Mouse (Mus musculus) CH12.LX (cell line): Measurements from ENCODE around the gene Bak1. TPM values are rescaled to one million over a fixed set of nuclear protein-coding genes. Genes with fewer than 3 reads are reported as not detected.

ENCODE experiments used
- DNase-seq: peaks from one replicate; pipeline ENCODE4 v3.0.0-alpha.2; 2013; ENCODE audit errors: extremely low read depth
- H3K27ac ChIP-seq: 2 replicates; pipeline ENCODE4 v1.5.1; 2012; ENCODE audit warnings: low read depth, mild to moderate bottlenecking, control low read depth, moderate library complexity; ENCODE audit not compliant: insufficient read depth
- H3K27me3 ChIP-seq: replicated peaks from 2 replicates; pipeline ENCODE3; 2012; ENCODE audit warnings: inconsistent platforms
- H3K36me3 ChIP-seq, 2 experiments: replicated peaks in 1 of 2; 2 replicates each; pipeline versions ENCODE3 to v1.6.1; 2012; ENCODE audit warnings: inconsistent platforms in 1 of 2, low read length in 1 of 2, mild to moderate bottlenecking in 1 of 2, mixed read lengths in 1 of 2, moderate library complexity in 1 of 2; ENCODE audit not compliant: control insufficient read depth in 1 of 2, insufficient read depth in 1 of 2
- H3K4me1 ChIP-seq, 2 experiments: 2 replicates each; pipeline ENCODE4 v1.6.1; 2012; ENCODE audit warnings: inconsistent platforms in 1 of 2, moderate library complexity in 1 of 2; ENCODE audit not compliant: insufficient read depth in 2 of 2, control insufficient read depth in 1 of 2
- H3K4me2 ChIP-seq: 2 replicates; pipeline ENCODE4 v1.6.1; 2012; ENCODE audit warnings: low read depth, mild to moderate bottlenecking, control low read depth; ENCODE audit not compliant: poor library complexity, insufficient read depth, severe bottlenecking
- H3K4me3 ChIP-seq, 3 experiments: fragments of 150-350 bp in 1 of 3; sonication (generic) in 1 of 3; replicated peaks in 1 of 3; 2 replicates each; pipeline versions ENCODE3 to v1.5.1; 2011 to 2012; ENCODE audit warnings: low read depth in 2 of 3, low read length in 2 of 3, mild to moderate bottlenecking in 2 of 3, moderate library complexity in 2 of 3, control low read depth in 1 of 3, improper control_type of control experiment in 1 of 3, inconsistent platforms in 1 of 3, mixed read lengths in 1 of 3; ENCODE audit not compliant: poor library complexity in 1 of 3
- H3K79me2 ChIP-seq: replicated peaks from 2 replicates; pipeline ENCODE4 v1.6.1; 2012; ENCODE audit warnings: mild to moderate bottlenecking, moderate library complexity; ENCODE audit not compliant: control insufficient read depth, poor library complexity, insufficient read depth, severe bottlenecking; ENCODE audit errors: extremely low read depth
- H3K9ac ChIP-seq: 2 replicates; pipeline ENCODE4 v1.6.1; 2012; ENCODE audit warnings: low read depth, mild to moderate bottlenecking, control low read depth, moderate library complexity; ENCODE audit not compliant: insufficient read depth
- H3K9me3 ChIP-seq: replicated peaks from 2 replicates; pipeline ENCODE3; 2012; ENCODE audit warnings: low read length, inconsistent platforms, mixed read lengths
- BHLHE40 ChIP-seq: IDR thresholded peaks from 2 replicates; pipeline ENCODE4 v1.6.1; 2011; ENCODE audit warnings: mild to moderate bottlenecking, low read depth, low read length, improper control_type of control experiment
- CTCF ChIP-seq, 2 experiments: IDR thresholded peaks in 1 of 2; conservative IDR thresholded peaks in 1 of 2; 2 replicates each; pipeline ENCODE4 v1.5.1; 2011 to 2012; ENCODE audit warnings: low read depth in 2 of 2, low read length in 2 of 2, improper control_type of control experiment in 1 of 2, inconsistent platforms in 1 of 2, mild to moderate bottlenecking in 1 of 2, moderate library complexity in 1 of 2
- E2F4 ChIP-seq: IDR thresholded peaks from 2 replicates; pipeline ENCODE4 v1.6.1; 2011; ENCODE audit warnings: low read depth, low read length, improper control_type of control experiment; ENCODE audit not compliant: insufficient replicate concordance
- ELF1 ChIP-seq: IDR thresholded peaks from 2 replicates; pipeline ENCODE4 v1.6.1; 2014; ENCODE audit warnings: low read depth, mild to moderate bottlenecking, inconsistent platforms, low read length, improper control_type of control experiment
- ETS1 ChIP-seq: conservative IDR thresholded peaks from 2 replicates; pipeline ENCODE4 v1.6.1; 2012; ENCODE audit warnings: low read depth, mild to moderate bottlenecking, inconsistent platforms, low read length, improper control_type of control experiment, moderate library complexity
- GABPA ChIP-seq: IDR thresholded peaks from 2 replicates; pipeline ENCODE4 v1.6.1; 2012; ENCODE audit warnings: low read depth, low read length, improper control_type of control experiment, inconsistent platforms; ENCODE audit not compliant: insufficient replicate concordance
- JUN ChIP-seq: IDR thresholded peaks from 2 replicates; pipeline ENCODE4 v1.6.1; 2011; ENCODE audit warnings: low read depth, mild to moderate bottlenecking, low read length, improper control_type of control experiment, moderate library complexity; ENCODE audit not compliant: insufficient read depth
- JUND ChIP-seq: conservative IDR thresholded peaks from 2 replicates; pipeline ENCODE4 v1.6.1; 2011; ENCODE audit warnings: low read depth, low read length, improper control_type of control experiment
- KAT2A ChIP-seq: IDR thresholded peaks from 2 replicates; pipeline ENCODE4 v1.6.1; 2012; ENCODE audit warnings: low read length, improper control_type of control experiment, inconsistent platforms; ENCODE audit not compliant: insufficient replicate concordance
- MAFK ChIP-seq: IDR thresholded peaks from 2 replicates; pipeline ENCODE4 v1.6.1; 2011; ENCODE audit warnings: low read length, improper control_type of control experiment; ENCODE audit not compliant: insufficient replicate concordance
- MYC ChIP-seq: IDR thresholded peaks from 2 replicates; pipeline ENCODE4 v1.6.1; 2011; ENCODE audit warnings: low read depth, mild to moderate bottlenecking, improper control_type of control experiment, low read length
- PAX5 ChIP-seq: IDR thresholded peaks from 2 replicates; pipeline ENCODE4 v1.6.1; 2012; ENCODE audit warnings: low read length, inconsistent platforms, mixed read lengths
- POLR2A ChIP-seq: IDR thresholded peaks from 2 replicates; pipeline ENCODE4 v1.6.1; 2011; ENCODE audit warnings: low read depth, mild to moderate bottlenecking, improper control_type of control experiment, low read length
- POLR2AphosphoS2 ChIP-seq: IDR thresholded peaks from 2 replicates; pipeline ENCODE4 v1.6.1; 2011; ENCODE audit warnings: low read depth, low read length, improper control_type of control experiment
- RAD21 ChIP-seq: IDR thresholded peaks from 2 replicates; pipeline ENCODE4 v1.6.1; 2011; ENCODE audit warnings: low read depth, mild to moderate bottlenecking, low read length, improper control_type of control experiment, moderate library complexity
- ZC3H11A ChIP-seq: IDR thresholded peaks from 2 replicates; pipeline ENCODE4 v1.6.1; 2012; ENCODE audit warnings: low read depth, mild to moderate bottlenecking, inconsistent platforms, low read length, improper control_type of control experiment
- ZKSCAN1 ChIP-seq: IDR thresholded peaks from 2 replicates; pipeline ENCODE4 v1.6.1; 2012; ENCODE audit warnings: low read depth, inconsistent platforms, low read length, improper control_type of control experiment, borderline replicate concordance
- ZMIZ1 ChIP-seq: IDR thresholded peaks from 2 replicates; pipeline ENCODE4 v1.6.1; 2012; ENCODE audit warnings: low read depth, mild to moderate bottlenecking, inconsistent platforms, low read length, improper control_type of control experiment
- ZNF384 ChIP-seq: IDR thresholded peaks from 2 replicates; pipeline ENCODE4 v1.6.1; 2012; ENCODE audit warnings: low read depth, low read length, improper control_type of control experiment, inconsistent platforms
- dilution Hi-C: fragments of 300-500 bp; cut with MboI; formaldehyde crosslinking; loops from 2 replicates; pipeline ENCODE4 v1.14.3; 2020; ENCODE audit warnings: low sequenced_read_pairs; ENCODE audit not compliant: extremely low pct_unique_long_range_greater_than_20kb, extremely low pct_ligation_motif_present
- in situ Hi-C: fragments of 300-500 bp; cut with MboI; formaldehyde crosslinking; loops from 3 replicates; pipeline ENCODE4 v1.14.3; 2019; ENCODE audit warnings: low sequenced_read_pairs, low pct_ligation_motif_present, low pct_unique_long_range_greater_than_20kb, mixed read lengths
- polyA plus RNA-seq: library from polyadenylated mRNA; unstranded; fragments of >175 nt; gene quantifications from 2 replicates; pipeline ENCODE4 v1.2.1, GENCODE M21; 2012; ENCODE audit warnings: low read depth; ENCODE audit not compliant: insufficient read length
- total RNA-seq, 2 experiments: library from RNA; depleted of rRNA; stranded (reverse); fragments of 300-350 nt in 1 of 2; fragments of >200 nt in 1 of 2; gene quantifications; 2 replicates each; pipeline ENCODE4 v1.2.3; 2012 to 2014

The Bak1 gene
- total and polyA plus RNA-seq, 3 experiments = 57.3 to 140 (median 61.8) TPM

- Histone ChIP-seq H3K27ac (no peak overlapping the region), H3K4me2 (no peak overlapping the region), H3K4me1 (no peaks in the 10 kb centered on the region), H3K4me3 (no peak overlapping the region), H3K27me3 (no peaks in the 10 kb centered on the region), H3K36me3 (no peaks in the 10 kb centered on the region), H3K79me2 (no peaks in the 10 kb centered on the region), H3K9me3 (no peaks in the 10 kb centered on the region), H3K9ac (no peak overlapping the region)
- TF ChIP-seq ZC3H11A = no peak
- no peak for TF ChIP-seq ZNF384
- no peak for TF ChIP-seq ELF1
- no peak for TF ChIP-seq ZKSCAN1
- no peak for TF ChIP-seq ZMIZ1
- TF ChIP-seq ETS1 = no peak
- TF ChIP-seq MAFK = no peak
- TF ChIP-seq POLR2A = no peak
- no peak for DNase-seq
- dilution Hi-C loops = no loop called here
- in situ Hi-C loops = no loop called here
Measured at GRCm38 (mm10) chr17:26998283-26998682, 30.5 kb downstream of the Bak1 start.

GRCm38 (mm10) chr17:26997661-26998060 is 31.1 kb downstream of the Bak1 start:
- no peaks in the 10 kb centered on the region for H3K79me2 ChIP-seq
- in situ Hi-C loops = no loop called here
- no peaks in the 10 kb centered on the region for H3K4me1 ChIP-seq
- dilution Hi-C loops = no loop called here
- H3K4me2 ChIP-seq = no peak overlapping the region
- TF ChIP-seq RAD21 (no peak), ZKSCAN1 (no peak), GABPA (no peak), ETS1 (no peak), E2F4 (no peak), JUN (no peak), KAT2A (no peak), JUND (no peak), PAX5 (no peak), CTCF (conservative IDR thresholded peaks at IDR 0.05 in 1 of 2, IDR thresholded peaks at IDR 0.05 in 1 of 2; ENCODE audit: low read depth in 2 of 2, low read length in 2 of 2) (no peak), MYC (no peak)
- no peaks in the 10 kb centered on the region for H3K9me3 ChIP-seq
- no peaks in the 10 kb centered on the region for H3K27me3 ChIP-seq
- no peak overlapping the region for H3K9ac ChIP-seq
- no peaks in the 10 kb centered on the region for H3K36me3 ChIP-seq
- no peak overlapping the region for H3K27ac ChIP-seq
- DNase-seq = no peak
- no peak overlapping the region for H3K4me3 ChIP-seq

- no peaks in the 10 kb centered on the region for H3K36me3 ChIP-seq
- no peaks in the 10 kb centered on the region for H3K9me3 ChIP-seq
- TF ChIP-seq BHLHE40 (0 out of 2 replicates have a peak, but pooled peaks have one; percentile 10), POLR2AphosphoS2 (no peak)
- no peak for DNase-seq
- in situ Hi-C loops = no loop called here
- no peaks in the 10 kb centered on the region for H3K79me2 ChIP-seq
- dilution Hi-C loops = no loop called here
- H3K27me3 ChIP-seq = no peaks in the 10 kb centered on the region
- no peak overlapping the region for H3K27ac ChIP-seq
- no peak overlapping the region for H3K4me2 ChIP-seq
- no peaks in the 10 kb centered on the region for H3K4me1 ChIP-seq
- no peak overlapping the region for H3K9ac ChIP-seq
- no peak overlapping the region for H3K4me3 ChIP-seq
Measured at GRCm38 (mm10) chr17:26995562-26995961, 33.2 kb downstream of the Bak1 start.
